Mouse (Mus musculus) frontal cortex, postnatal 36 days (tissue): ENCODE results near the gene Phlda3.

ENCODE experiments used
- DNase-seq, 2 experiments: peaks; one replicate each; pipeline ENCODE4 v3.0.0; 2022; ENCODE audit warnings: low spot score in 2 of 2

Gene Phlda3

DNA sequence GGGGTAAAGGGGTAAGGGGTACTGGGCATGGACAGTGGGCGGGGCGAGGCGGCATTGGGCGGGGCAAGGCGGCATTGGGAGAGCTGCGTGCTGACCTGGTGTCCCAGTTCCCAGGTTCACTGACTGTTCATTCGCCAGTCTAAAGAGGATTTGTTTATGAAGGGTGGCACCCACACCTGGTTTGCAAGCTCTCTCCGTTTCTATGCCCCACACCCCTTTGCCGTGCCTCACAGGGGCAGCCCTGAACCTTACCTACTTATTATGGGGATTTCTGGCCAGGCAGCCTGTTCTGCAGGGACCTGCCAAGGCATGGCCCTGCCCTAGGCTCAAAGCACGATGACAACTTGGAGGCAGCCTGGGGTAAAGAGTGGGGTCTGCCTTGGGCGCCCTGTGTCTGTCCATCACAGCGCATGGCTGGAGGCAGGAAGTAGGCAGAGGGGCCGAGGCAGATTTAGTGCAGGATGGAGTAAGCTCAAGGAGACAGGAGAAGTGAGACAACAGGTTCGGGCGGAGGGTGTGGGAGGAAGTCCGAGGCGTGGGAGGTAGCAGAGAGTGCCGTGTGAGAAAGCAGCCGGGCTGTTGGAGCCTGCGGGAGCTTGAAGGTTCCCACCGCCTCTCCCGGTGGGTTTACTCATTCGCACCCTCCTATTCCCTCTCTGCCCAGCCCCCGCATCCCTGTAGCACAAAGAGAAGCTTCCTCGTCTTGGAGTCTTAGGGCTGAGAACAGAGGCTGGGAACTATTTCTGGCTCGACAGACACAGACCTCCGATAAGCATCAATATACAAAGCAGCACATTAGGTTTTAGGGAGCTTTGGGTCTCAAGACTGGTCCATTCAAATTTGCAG lies 27.7 kb downstream of the Phlda3 start:
- DNase-seq, result peak; percentile 74 to 76

DNA sequence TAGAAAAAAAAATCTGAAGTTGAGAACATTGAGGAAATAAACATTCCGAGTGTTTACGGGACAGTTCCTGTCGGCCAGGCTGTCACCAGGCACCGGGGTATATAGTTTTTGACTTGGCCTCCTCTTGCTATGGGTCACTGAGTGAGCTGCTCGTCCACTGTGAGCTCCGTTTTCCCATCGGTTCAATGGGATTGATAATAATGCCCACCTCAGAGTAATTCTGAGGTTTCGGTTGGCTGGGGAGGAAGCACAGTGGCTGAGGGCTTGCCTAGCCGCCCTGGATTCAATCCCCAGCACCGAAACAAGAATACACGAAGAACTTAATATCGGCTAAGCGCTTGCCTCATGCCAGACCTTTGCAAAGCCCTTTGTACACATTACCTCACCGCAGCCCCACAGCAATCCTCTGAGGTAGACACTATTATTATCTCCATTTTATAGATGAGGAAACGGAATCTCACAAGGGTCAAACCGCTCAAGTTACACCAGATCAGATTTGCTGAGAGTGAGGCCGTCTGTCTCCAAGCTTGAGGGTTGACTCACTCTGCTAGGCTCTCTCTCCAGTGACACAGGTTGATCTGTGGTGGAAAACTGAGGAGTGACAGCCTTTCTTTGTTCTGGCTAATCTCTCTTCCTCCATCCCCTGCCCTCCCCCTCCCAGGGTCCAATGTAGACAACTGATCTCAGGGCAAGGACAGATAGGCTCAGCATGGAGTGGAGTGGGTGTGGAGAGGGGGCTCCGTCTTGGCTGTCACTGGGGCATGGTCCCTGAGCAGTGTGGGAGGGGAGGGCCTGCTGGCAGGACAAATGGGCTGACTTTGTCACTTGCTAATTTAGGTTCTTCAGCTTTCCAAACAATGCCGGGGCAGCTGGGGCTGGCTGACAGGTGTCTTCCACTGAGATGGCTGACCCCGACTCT lies 28.6 kb downstream of the Phlda3 start:
- no peak for DNase-seq

DNA sequence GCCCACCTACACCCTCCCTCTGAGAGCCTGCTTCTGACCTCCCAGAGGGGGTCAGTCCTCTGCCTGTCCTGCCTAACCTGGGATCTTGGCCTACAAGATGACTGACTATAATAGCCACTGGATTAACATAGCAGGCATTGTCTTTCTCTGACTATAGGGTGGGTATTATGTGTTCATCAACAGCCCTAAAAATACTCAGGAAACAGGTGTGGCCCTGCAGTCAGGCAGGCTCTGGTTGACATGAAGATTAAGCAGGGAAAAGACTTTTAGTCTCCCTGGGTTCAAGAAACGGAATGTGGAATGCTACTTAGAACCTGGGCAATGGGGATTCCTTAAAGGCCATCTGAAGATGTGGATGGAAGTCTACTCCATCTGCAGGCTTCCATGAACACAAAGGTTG lies 32.6 kb downstream of the Phlda3 start:
- DNase-seq, result no peak

DNA sequence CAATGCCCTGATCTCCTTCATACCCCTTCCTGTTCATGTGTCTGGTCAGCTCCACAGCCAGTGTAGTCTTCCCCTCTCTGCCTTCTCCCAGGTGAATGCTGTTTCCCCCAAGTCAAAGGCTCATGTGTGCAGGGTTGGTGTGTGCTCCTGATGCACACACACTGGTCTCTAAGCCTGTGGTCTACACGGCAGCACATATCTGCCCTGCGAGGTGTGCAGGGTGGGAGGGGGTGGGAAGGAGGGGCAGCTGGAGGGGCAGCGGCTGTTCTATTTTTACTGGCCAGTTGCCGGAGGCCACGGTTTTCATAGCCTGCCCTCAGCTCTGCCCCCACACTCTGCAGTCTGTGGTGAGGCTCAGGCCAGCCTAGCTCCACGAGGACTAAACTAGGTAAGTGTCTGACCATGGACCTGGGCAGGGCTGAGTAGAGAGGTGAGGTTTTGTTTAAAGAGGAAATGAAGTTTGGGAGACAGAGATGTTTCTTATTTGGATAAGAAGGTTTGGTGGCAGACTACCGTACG lies 33.2 kb downstream of the Phlda3 start:
- no peak for DNase-seq

DNA sequence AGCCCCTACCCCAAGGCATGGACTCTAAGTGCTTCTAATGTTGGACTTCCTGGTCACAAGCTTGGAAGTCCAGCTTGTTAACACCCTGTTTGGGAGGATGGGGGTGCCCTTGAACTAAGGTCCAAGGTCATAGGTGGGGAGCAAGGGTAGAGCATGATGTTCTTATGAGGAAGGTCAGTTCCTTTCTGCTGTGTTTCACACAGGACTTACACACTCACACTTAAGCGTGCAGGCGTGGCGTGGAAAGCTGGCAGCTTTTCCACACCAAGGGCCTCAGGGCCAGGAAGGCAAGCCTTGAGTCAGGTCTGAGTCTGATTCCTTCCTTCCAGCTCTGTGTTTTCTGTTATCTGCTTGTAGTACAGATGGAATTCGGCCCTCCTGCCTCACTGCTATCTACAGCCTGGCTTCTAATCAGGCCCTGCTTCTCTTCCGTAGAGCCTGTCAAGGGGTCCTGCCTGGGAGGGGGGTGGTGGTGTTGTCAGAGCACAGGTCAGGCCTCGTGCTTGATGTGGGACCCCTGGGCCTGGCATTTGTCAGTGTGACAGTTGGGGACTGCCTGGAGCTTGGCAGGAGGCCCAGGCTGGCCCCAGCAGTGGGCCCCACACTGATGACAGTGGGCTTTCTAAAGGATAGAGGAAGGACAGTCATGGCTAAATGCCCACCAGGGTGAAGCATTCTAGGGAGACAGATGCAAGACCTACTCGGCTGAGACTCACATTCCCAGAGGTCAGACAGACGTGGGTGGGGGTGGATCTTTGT lies 34.5 kb downstream of the Phlda3 start:
- DNase-seq, result no peak

DNA sequence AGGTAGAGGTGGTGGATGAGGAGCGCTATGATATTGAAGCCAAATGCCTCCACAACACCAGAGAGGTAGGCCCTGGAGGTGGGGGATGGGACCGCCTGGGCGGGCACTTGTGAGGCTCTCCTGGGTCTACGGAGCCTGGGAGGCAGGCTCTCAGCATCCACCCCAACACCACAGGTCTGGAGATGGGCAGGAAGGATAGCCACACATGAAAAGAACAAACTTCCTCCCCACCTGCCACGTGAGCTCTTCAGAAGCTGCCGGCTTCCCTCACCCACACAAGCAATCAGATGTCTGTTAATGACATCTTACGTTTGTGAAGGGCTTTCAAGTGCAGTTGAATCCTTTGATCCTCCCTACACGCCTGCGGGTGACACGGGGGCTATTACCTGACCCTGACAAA lies 41.6 kb downstream of the Phlda3 start:
- DNase-seq, result no peak

DNA sequence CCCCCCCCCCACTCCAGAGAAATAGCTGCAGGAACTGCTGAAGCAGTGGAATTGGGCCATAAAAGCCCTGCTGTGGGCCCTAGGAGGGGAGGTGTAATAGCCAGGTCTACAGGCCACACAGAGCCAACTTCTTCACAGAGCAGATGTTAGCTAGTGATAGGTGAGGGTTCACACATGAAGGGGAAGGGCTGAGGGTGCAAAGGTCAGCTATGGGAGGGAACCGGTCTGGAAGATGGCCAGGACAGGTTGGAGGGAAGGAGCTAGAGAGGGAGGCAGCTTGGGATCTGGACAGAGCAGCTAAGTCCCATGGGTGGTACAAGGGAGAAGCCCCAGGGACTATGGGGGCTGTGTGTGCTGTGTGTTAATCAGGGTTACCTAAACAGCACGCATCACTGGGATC lies 44.3 kb downstream of the Phlda3 start:
- DNase-seq, result no peak

DNA sequence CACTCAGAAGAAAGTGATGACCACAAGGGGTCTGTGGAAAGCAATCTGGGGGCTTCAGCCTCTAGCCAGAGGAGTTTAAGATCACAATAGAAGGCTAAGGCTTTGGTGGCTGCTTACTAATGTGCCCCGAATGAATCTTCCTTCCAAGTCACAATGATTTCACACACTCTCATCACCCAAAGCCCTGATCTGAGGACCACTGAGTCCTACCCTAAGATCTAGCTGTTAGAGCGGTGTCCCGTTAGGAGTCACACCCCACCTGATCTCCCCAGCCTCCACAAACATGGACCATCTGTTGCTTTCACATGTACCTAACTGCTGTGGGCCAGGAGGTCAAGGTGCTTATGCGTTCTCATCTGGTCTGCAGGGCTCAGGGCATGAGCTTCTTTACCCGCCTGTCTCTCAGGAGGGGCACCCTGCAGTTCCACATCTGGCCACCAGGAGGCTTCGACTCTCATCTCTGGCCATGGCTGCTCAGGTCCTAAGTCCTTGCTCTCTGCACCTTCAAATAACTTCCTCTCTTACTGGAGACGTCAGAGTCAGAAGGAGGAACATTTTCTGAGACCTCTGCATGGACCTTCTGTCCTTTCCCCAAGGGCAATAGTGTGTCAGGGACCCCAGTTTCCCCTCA lies 45.2 kb downstream of the Phlda3 start:
- DNase-seq, result peak; percentile 80

DNA sequence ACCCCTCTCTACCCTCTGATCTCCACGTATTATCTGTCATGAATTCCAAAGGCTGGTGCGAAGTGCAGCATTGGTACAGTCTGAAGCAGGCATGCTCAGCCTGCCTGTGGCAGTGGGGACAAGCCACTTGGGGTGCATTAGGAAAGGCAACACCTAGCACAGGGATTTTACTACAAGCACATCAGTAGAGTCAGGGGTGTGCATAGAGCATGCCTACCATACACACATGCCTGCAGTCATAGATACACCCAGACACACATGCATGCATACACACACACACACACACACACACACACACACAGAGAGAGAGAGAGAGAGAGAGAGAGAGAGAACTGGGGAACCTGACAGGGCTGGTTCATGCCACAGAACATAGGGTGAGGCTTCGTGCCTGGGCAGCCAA lies 46.3 kb downstream of the Phlda3 start:
- no peak for DNase-seq

DNA sequence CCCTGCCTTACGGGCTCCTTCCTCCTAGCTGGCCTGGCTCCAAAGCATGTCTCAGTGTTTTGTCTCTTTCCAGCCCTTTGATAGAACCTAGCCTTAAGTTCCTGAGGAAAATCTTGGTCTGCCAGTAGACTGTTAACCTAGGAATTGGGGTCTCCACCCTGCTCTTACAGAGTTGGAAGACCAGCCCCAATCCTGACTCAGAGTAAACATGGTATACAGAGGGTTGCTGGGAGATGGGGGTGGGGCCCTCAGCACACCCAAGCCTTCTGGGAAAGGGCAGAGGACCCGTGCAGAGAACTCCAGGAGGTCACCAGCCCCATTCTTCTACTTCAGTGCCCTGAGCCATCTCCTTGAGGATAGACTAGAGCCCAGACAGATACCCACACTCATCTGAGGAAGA lies 46.7 kb downstream of the Phlda3 start:
- DNase-seq, result no peak

DNA sequence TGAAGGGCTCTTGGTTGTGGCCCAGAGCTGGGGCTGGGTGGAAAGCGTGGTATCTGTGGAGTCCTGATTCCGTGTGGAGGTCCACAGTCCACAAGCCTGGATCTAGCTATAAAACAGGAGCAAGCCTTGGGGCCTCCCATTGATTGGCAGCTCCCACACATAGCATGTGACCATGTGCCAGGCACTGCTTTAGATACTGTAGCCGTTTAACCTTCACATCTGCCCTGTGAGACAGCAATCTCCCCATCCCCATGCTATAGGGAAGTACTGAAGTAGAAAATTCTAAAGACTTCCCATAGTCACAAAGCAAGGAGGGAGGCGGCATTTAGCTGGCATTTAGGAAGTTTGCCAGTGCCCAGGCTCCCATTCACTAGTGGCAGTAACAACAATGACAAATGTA lies 47.2 kb downstream of the Phlda3 start:
- no peak for DNase-seq

DNA sequence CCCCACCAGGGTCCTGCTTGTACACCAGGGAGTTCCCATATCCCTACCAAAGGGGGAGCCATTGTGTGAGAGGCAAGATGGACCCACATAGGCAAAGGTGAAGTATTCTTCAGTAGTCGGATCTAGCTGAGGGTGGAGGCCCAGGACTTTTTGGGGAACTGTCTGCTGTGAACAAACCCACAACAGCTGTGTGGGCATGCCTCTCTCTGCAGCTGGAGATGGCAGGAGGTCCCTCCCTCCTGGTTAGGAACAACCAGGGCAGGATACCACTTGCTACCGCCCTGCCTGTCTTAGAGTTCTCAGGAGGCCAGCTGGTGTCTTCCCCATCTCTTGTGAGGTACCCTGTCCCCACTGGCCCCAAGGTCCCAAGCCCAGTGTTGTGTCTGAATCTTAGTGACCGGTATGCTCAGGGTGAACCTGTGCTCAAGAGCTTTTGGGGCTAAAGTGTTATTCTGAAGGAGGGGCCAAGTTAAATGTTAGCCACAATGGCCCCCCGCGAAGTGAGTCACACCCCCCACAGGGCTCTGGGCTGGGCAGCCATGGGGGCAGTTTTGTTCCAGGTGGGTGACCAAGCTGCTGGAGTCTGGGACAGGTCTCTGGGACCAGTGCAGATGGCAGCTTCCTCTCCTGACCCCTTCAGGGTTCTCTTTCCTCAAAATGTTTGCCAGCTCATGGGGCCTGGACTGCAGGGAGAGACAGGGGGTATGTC lies 47.9 kb downstream of the Phlda3 start:
- no peak for DNase-seq

DNA sequence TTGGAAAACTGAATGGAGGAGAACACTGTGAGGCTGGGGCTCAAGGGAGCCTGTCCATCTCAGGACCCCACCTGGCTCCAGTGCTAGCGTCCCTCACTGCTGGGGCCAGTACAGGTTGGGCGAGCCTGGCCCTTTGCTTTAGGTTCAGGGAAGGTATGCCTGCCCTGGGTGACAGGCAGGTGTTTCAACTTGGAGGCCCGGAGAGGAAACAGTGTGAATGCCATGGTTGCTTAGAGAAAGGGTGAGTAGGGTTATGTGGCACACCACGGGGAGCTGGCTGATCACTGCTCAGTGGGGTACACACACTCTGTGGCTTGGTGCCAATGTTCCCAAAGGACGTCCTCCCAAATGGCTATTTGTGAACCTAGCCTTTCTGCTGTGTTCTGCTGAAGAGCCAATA lies 48.6 kb downstream of the Phlda3 start:
- no peak for DNase-seq

DNA sequence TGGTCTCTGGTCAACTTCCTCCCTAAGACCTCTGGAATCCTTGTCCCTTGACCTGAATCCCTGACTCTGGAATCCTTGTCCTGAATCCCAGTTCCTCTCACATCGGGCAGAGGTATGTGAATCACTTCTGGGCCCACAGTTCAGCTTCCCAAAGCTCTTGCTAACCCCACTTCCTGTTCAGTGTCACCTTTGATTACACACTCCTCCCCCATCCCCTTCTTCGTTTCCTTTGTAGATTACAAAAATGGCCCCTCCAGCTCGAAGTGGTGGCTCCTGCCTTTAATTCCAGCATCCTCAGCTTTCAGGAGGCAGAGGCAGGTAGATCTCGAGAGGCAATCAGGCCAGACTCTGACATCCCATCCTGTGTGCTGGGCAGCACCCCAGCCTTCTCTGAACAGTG lies 51.7 kb downstream of the Phlda3 start:
- DNase-seq, result no peak

DNA sequence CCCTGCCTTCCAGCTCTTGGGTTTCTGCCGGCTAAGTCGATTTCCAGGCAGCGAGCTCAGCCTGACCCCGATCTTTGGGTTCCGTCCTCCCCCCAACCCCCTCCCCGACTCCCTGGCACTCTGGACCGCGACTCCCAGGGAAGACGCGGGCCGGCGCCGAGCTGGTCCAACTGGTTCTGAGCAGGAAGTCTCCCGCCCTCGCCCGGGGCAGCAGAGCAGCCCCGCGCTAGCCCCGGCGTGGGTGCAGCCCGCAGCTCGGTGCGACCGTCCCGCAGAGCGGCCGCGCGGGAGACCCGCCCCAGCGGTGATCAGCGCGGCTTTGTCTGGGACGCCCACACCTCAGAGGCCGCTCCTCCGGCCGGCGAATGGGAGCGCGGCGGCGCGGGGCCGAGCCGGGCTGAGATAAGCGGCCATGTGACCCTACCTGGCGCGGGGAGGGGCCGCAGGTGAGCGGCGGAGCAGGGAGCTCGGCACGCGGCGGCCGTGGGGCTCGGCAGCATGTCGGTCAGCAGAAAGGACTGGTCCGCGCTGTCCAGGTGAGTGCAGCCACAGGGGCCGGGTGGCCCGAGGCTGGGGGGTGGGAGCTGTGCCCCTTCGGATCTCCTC lies 52.7 kb downstream of the Phlda3 start, which contains the start of gene Lad1:
Gene Lad1, plus strand, starts transcription at position 118 of the 606 bp plus-strand sequence.
- DNase-seq, result no peak
